Mouse (Mus musculus): Measurements from ENCODE around the gene Ece2.
"Not testable (repeated sequence)": the region's sequence is repeated elsewhere in the genome, so short reads cannot be mapped to it uniquely, and the experiment has no call there.

The Ece2 gene

GRCm38 (mm10) chr16:20623211-20623610, 6.4 kb upstream of the Ece2 start:
- DNase-seq, result no peak

- DNase-seq, result no peak
Observed at GRCm38 (mm10) chr16:20628871-20629391, 697 bp upstream of the Ece2 start.

- DNase-seq, result no peak
Observed at GRCm38 (mm10) chr16:20637410-20637809, 7.8 kb downstream of the Ece2 start.

GRCm38 (mm10) chr16:20638367-20638766, 8.7 kb downstream of the Ece2 start:
- DNase-seq, result no peak

- peak; percentile 70 for DNase-seq
Observed at GRCm38 (mm10) chr16:20642161-20642560, 12.5 kb downstream of the Ece2 start.

GRCm38 (mm10) chr16:20643911-20644310, 14.3 kb downstream of the Ece2 start:
- DNase-seq, result no peak

- DNase-seq, result peak; percentile 96
Observed at GRCm38 (mm10) chr16:20651076-20651946, 21.7 kb downstream of the Ece2 start, which contains the start of gene Psmd2. Psmd2 (plus strand) TSS chr16:20651652.

- DNase-seq, result no peak
Observed at GRCm38 (mm10) chr16:20651947-20652310, 22.3 kb downstream of the Ece2 start.

- DNase-seq, result no peak
Observed at GRCm38 (mm10) chr16:20653315-20653714, 23.7 kb downstream of the Ece2 start.

GRCm38 (mm10) chr16:20657661-20658060, 28.0 kb downstream of the Ece2 start:
- no peak for DNase-seq

- DNase-seq, result not testable (repeated sequence)
Observed at GRCm38 (mm10) chr16:20668013-20668412, 38.4 kb downstream of the Ece2 start, which contains the start of gene Eif4g1. Eif4g1 (plus strand) TSS chr16:20668313.

GRCm38 (mm10) chr16:20670291-20670690, 40.7 kb downstream of the Ece2 start:
- DNase-seq, result no peak

GRCm38 (mm10) chr16:20671886-20672285, 42.3 kb downstream of the Ece2 start:
- DNase-seq, result peak; percentile 48

- DNase-seq, result peak; percentile 97
Observed at GRCm38 (mm10) chr16:20672500-20672902, 42.9 kb downstream of the Ece2 start.

- DNase-seq, result peak; percentile 73
Observed at GRCm38 (mm10) chr16:20672965-20673705, 43.5 kb downstream of the Ece2 start.

- peak; percentile 60 for DNase-seq
Observed at GRCm38 (mm10) chr16:20673706-20674303, 44.2 kb downstream of the Ece2 start.

GRCm38 (mm10) chr16:20675213-20675612, 45.6 kb downstream of the Ece2 start:
- DNase-seq, result no peak

GRCm38 (mm10) chr16:20676702-20677101, 47.1 kb downstream of the Ece2 start:
- no peak for DNase-seq

GRCm38 (mm10) chr16:20677380-20677779, 47.8 kb downstream of the Ece2 start:
- no peak for DNase-seq

- DNase-seq, result peak; percentile 81
Observed at GRCm38 (mm10) chr16:20677974-20678675, 48.5 kb downstream of the Ece2 start.

GRCm38 (mm10) chr16:20690774-20691173, 61.1 kb downstream of the Ece2 start:
- peak; percentile 18 for DNase-seq

GRCm38 (mm10) chr16:20691617-20692016, 62.0 kb downstream of the Ece2 start:
- no peak for DNase-seq
